Mouse (Mus musculus) heart, embryonic 11.5 days (tissue): ENCODE data around the gene Gm20388. TPM values are rescaled to one million over a fixed set of nuclear protein-coding genes. Genes with fewer than 3 reads are reported as not detected.

Experiments
- ATAC-seq: fragments of 200-750 bp; cut with Nextera tagmentation; replicated peaks from 2 replicates; pipeline ENCODE4 v1.8.0; 2017; ENCODE audit warnings: moderate library complexity; ENCODE audit not compliant: insufficient number of reproducible peaks, low FRiP score, low TSS enrichment
- H3K27ac ChIP-seq: fragments of 300-500 bp; sonication (generic); 2 replicates; pipeline ENCODE4 v1.5.1; 2014; ENCODE audit warnings: mild to moderate bottlenecking, low read depth, low read length
- H3K27me3 ChIP-seq: fragments of 300-500 bp; sonication (generic); 2 replicates; pipeline ENCODE4 v1.6.1; 2014; ENCODE audit warnings: mild to moderate bottlenecking, low read length, mixed read lengths; ENCODE audit not compliant: control insufficient read depth, insufficient read depth
- H3K36me3 ChIP-seq: fragments of 300-500 bp; sonication (generic); 2 replicates; pipeline ENCODE4 v1.6.1; 2014; ENCODE audit warnings: mild to moderate bottlenecking, low read length, moderate library complexity, mixed read lengths; ENCODE audit not compliant: control insufficient read depth, insufficient read depth
- H3K4me1 ChIP-seq: fragments of 300-500 bp; sonication (generic); 2 replicates; pipeline ENCODE4 v1.6.1; 2014; ENCODE audit warnings: low read length; ENCODE audit not compliant: control insufficient read depth, insufficient read depth
- H3K4me2 ChIP-seq: fragments of 300-500 bp; sonication (generic); 2 replicates; pipeline ENCODE4 v1.6.1; 2014; ENCODE audit warnings: mild to moderate bottlenecking, moderate library complexity
- H3K4me3 ChIP-seq: fragments of 300-500 bp; sonication (generic); 2 replicates; pipeline ENCODE4 v1.5.1; 2014; ENCODE audit warnings: low read depth, low read length
- H3K9ac ChIP-seq: fragments of 300-500 bp; sonication (generic); 2 replicates; pipeline ENCODE4 v1.6.1; 2014; ENCODE audit warnings: mild to moderate bottlenecking, low read depth, low read length, moderate library complexity
- H3K9me3 ChIP-seq: fragments of 300-500 bp; sonication (generic); replicated peaks from 2 replicates; pipeline ENCODE4 v1.6.1; 2016; ENCODE audit warnings: low read length; ENCODE audit not compliant: control insufficient read depth
- WGBS: fragments of 180-500 bp; shearing (Covaris S2); extraction: QIAGEN DNeasy Blood & Tissue Kit; methylation state at CpG from one replicate; pipeline ENCODE4 v1.1.7; 2014; ENCODE audit not compliant: insufficient replicate concordance; 5-methylcytosine and 5-hydroxymethylcytosine counted together
- polyA plus RNA-seq: library from polyadenylated mRNA; unstranded; fragments of >200 nt; fragmentation: Nextera tagmentation; extraction: Ambion mirVana; gene quantifications from 2 replicates; pipeline ENCODE4 v1.2.1, GENCODE M21; 2014

Gm20388 gene
- polyA plus RNA-seq, 1 experiment from 2014 or later = 6.4 TPM

DNA sequence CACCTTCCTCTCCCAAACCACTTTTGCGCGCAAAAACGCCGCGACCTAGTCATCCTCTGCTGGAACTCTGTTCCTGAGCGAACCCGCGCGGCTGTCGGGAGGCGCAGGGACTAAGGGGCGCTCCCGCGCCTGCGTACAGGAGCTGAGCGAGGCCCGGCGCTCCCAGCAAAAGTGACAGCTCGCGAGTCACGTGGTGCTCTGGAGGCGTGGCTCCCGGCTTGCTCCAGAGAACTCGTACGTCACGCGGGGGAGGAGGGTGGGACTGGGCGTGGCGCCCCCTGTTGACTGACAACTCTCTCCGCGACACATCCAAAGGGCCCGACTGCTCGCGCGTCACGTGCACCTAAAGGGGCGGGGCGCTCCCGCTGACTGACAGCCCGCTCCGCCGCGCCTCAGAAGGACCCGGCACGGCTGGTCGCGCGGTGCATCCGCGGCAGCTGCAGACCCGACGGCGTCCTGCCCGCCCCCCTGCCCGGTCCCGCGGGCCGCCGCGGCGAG, 203.2 kb downstream of the Gm20388 start, which contains the start of gene 6430548M08Rik:
6430548M08Rik (plus strand) TSS at position 395 of the 498 bp plus-strand sequence.
- Histone ChIP-seq H3K4me1 (peaks cover 14% of the 10 kb centered on the region), H3K27me3 (peaks cover 21% of the 10 kb centered on the region), H3K9ac (peak within 1 kb of the TSS; percentile 79), H3K9me3 (no peaks in the 10 kb centered on the region; the same call in 1 of the 2 replicates), H3K36me3 (no peaks in the 10 kb centered on the region), H3K27ac (peak within 1 kb of the TSS; percentile 72), H3K4me2 (peak within 1 kb of the TSS; percentile 82), H3K4me3 (peak within 1 kb of the TSS; percentile 80)
- under 1% methylated on average over 43 of the region's 61 CpGs for WGBS
- peak; percentile 94 for ATAC-seq

DNA sequence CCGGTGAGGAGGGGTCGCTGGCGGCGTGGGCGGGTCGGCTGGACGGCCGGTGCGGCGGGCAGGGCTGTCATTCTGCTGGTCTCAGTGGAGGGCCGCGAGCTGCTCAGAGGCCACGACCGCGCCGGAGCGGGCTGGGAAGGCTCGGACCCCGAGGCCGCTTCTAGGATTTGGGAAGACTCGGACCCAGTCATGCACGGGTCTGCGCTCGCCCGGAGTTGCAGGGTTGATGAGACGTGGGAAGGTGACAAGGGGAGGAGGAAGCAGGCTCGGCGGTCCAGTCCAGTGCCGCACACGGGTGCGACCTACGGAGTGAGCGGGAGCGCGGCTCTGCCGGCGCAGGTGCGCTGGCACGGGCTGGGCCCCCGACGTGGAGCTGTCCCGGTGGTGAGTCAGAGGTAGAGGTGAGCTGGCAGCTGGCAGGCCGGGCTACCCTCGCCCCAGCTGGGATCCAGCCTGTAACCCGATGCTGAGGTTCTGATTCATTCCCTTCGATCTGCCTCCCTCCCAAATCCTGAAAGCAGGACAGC, 203.7 kb downstream of the Gm20388 start:
- H3K4me1 ChIP-seq = peaks cover 20% of the 10 kb centered on the region
- ATAC-seq = peak; percentile 32
- WGBS = 2% methylated on average over 46 of the region's 46 CpGs
- no peak overlapping the region for H3K27ac ChIP-seq
- peak overlapping the region; percentile 80 for H3K4me3 ChIP-seq
- no peaks in the 10 kb centered on the region for H3K36me3 ChIP-seq
- H3K9me3 ChIP-seq = no peaks in the 10 kb centered on the region; the same call in 1 of the 2 replicates
- peaks cover 21% of the 10 kb centered on the region for H3K27me3 ChIP-seq
- peak overlapping the region; percentile 82 for H3K4me2 ChIP-seq
- peak overlapping the region; percentile 79 for H3K9ac ChIP-seq

DNA sequence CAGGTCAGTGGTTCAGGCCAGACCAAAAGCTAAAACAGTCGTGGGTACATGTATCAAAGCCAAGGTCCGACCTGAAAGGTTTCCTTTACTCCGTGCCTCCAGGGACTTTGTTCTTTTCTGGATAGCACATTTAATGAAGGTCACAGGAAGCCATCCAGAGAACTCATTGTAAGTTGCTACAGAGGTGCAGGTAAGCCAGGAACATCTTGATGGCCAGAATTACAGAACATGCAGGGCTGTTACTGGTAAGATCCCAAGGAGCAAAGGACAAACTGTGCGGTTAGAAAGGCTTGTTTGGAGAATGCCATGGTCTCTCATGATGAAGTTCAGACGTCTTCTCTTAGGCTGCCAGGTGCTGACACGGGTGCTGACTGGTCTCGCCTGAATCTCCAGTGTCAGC, 206.0 kb downstream of the Gm20388 start:
- no peak overlapping the region for H3K4me2 ChIP-seq
- peaks cover 40% of the 10 kb centered on the region for H3K4me1 ChIP-seq
- no peak overlapping the region for H3K4me3 ChIP-seq
- no peaks in the 10 kb centered on the region; the same call in 1 of the 2 replicates for H3K9me3 ChIP-seq
- H3K36me3 ChIP-seq = no peaks in the 10 kb centered on the region
- WGBS = 71% methylated on average over 7 of the region's 7 CpGs
- peaks cover 21% of the 10 kb centered on the region for H3K27me3 ChIP-seq
- no peak overlapping the region for H3K27ac ChIP-seq
- no peak overlapping the region for H3K9ac ChIP-seq
- ATAC-seq = no peak

DNA sequence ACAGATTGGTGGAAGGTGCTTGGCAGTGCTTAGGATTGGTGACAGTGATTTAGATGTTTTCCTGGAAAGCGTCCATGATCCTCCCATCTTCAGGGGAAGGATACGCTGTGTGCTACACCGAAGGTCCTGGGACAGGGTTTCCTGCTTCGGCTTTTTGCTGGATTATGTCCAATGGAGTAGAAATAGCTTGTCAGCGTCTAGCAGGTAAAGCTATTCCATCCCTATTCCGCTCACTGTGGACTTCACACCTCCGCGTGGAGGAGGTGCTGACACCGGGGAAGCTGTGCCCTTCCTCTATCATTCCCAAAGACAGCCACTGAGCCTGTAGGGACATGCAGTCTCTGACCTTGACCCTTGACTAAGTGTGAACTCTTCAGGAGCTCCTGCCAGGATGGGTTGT, 207.5 kb downstream of the Gm20388 start:
- H3K4me1 ChIP-seq = peaks cover 46% of the 10 kb centered on the region
- H3K9ac ChIP-seq = no peak overlapping the region
- WGBS = 66% methylated on average over 9 of the region's 9 CpGs
- no peaks in the 10 kb centered on the region; the same call in 1 of the 2 replicates for H3K9me3 ChIP-seq
- no peak overlapping the region for H3K27ac ChIP-seq
- no peak overlapping the region for H3K4me2 ChIP-seq
- no peak for ATAC-seq
- H3K36me3 ChIP-seq = no peaks in the 10 kb centered on the region
- H3K27me3 ChIP-seq = peaks cover 21% of the 10 kb centered on the region
- H3K4me3 ChIP-seq = no peak overlapping the region

DNA sequence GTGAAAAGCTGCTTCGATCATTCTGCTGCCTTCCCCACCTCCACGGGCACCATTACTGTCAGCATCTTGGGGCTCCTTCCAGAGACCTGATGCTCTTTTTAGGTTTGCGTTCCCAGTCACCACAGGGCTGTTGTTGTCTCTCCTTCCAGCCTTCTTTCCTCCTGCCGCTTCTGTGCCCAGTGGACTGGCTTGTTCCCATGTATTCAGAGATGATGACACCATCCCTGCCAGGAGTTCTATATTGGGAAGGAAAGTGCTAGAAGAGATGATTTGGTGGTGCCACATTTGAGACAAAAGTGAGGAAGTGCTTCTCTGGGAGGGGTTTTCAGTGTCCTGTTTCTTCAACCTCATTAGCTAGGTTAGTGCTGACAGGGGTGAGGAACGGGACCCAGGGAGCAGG, 208.2 kb downstream of the Gm20388 start:
- H3K27ac ChIP-seq = peak overlapping the region; percentile 84; the same call in 1 of the 2 replicates
- peaks cover 50% of the 10 kb centered on the region for H3K4me1 ChIP-seq
- H3K9ac ChIP-seq = no peak overlapping the region
- H3K9me3 ChIP-seq = no peaks in the 10 kb centered on the region; the same call in 1 of the 2 replicates
- no peak overlapping the region for H3K4me2 ChIP-seq
- H3K36me3 ChIP-seq = no peaks in the 10 kb centered on the region
- H3K27me3 ChIP-seq = peaks cover 21% of the 10 kb centered on the region
- 70% methylated on average over 5 of the region's 5 CpGs for WGBS
- H3K4me3 ChIP-seq = no peak overlapping the region
- no peak for ATAC-seq

DNA sequence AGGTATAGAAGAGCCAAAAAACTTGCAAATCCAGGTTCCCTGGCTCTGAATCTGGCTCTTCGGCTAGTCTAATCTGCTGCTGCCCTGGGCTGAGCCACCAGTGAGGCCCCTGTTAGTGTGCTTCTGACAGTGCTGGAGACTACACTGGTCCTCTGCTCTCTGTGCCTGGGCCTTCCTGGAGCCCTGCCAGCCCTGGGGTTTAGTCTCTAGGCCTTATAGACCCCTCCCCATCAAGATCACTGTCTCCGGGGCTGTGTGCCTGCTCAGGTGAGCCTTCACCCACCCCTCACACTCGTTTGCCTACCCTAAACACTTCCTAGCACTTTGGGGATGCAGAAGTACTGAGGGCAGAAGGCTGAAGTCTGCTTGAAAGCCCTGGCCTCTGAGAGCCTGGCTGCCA, 208.8 kb downstream of the Gm20388 start:
- no peaks in the 10 kb centered on the region; the same call in 1 of the 2 replicates for H3K9me3 ChIP-seq
- H3K4me2 ChIP-seq = peak overlapping the region; percentile 46
- peak overlapping the region; percentile 31; the same call in 1 of the 2 replicates for H3K9ac ChIP-seq
- peaks cover 18% of the 10 kb centered on the region for H3K27me3 ChIP-seq
- no peaks in the 10 kb centered on the region for H3K36me3 ChIP-seq
- WGBS = 45% methylated on average over 3 of the region's 3 CpGs
- no peak overlapping the region for H3K4me3 ChIP-seq
- peaks cover 55% of the 10 kb centered on the region for H3K4me1 ChIP-seq
- ATAC-seq = no peak; the same call in 1 of the 2 replicates
- H3K27ac ChIP-seq = peak overlapping the region; percentile 84

DNA sequence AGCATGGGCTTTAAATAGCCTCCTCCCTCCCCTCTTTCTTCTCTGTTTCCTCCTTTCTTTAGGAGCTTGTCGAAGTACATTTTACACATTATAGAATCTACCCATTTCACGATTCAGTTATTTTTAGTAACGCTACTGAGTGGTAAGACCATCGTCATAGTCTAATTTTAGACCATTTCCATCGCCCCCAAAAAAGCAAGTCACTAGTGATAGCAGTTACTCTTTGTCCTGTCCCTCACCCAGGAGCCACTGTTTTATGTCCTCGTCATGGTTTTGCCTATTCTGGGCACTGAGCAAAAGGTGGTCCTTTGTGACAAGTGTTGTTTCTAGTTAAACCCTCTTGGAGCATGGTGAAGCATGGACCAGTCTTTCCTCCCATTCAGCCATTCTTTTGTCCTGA, 209.3 kb downstream of the Gm20388 start:
- WGBS = 38% methylated on average over 6 of the region's 6 CpGs
- no peak; the same call in 1 of the 2 replicates for ATAC-seq
- H3K4me2 ChIP-seq = peak overlapping the region; percentile 46
- no peaks in the 10 kb centered on the region; the same call in 1 of the 2 replicates for H3K9me3 ChIP-seq
- no peaks in the 10 kb centered on the region for H3K36me3 ChIP-seq
- 0 out of 2 replicates have a peak overlapping the region, but pooled peaks have one; percentile 31 for H3K9ac ChIP-seq
- no peak overlapping the region for H3K4me3 ChIP-seq
- peaks cover 13% of the 10 kb centered on the region for H3K27me3 ChIP-seq
- H3K27ac ChIP-seq = peak overlapping the region; percentile 84
- peaks cover 57% of the 10 kb centered on the region for H3K4me1 ChIP-seq

DNA sequence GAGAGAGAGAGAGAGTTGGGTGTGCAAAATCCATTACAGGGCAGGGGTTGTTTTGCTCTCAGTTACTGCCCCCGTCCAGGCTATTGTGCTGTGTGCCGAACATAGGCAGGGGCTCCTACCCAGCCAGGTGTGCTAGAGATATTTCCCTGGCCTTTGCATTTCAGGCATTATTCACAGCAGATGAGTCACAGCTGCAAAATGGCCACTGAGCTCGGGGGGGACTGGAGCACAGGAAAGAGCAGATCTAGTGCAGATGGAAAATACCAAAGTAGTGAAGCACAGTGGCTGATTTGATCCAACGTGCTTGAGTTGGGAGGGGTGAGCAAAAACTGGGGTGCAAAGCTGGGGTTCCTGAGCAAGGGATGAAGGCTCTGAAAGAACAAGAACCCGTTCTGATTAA, 210.3 kb downstream of the Gm20388 start:
- Histone ChIP-seq H3K36me3 (no peaks in the 10 kb centered on the region), H3K4me2 (peak overlapping the region; percentile 24; the same call in 1 of the 2 replicates), H3K9ac (no peak overlapping the region), H3K27ac (no peak overlapping the region), H3K4me3 (no peak overlapping the region), H3K4me1 (peaks cover 63% of the 10 kb centered on the region), H3K9me3 (no peaks in the 10 kb centered on the region; the same call in 1 of the 2 replicates), H3K27me3 (peaks cover 5% of the 10 kb centered on the region)
- ATAC-seq = no peak
- 57% methylated on average over 5 of the region's 5 CpGs for whole genome bisulfite sequencing
